Mouse (Mus musculus) layer of hippocampus, postnatal 36 days (tissue): ENCODE measurements around the gene Zic5. TPM values are rescaled to one million over a fixed set of nuclear protein-coding genes. Genes with fewer than 3 reads are reported as not detected.

Source experiments
- DNase-seq, 2 experiments: peaks; one replicate each; pipeline ENCODE4 v3.0.0; 2022
- total RNA-seq, 2 experiments: library from RNA; stranded (reverse); gene quantifications; 2 replicates each; pipeline ENCODE4 v1.2.3; 2021

Zic5 gene
- total RNA-seq, 2 experiments from 2014 or later, result 2.3 to 4.6 TPM

DNA sequence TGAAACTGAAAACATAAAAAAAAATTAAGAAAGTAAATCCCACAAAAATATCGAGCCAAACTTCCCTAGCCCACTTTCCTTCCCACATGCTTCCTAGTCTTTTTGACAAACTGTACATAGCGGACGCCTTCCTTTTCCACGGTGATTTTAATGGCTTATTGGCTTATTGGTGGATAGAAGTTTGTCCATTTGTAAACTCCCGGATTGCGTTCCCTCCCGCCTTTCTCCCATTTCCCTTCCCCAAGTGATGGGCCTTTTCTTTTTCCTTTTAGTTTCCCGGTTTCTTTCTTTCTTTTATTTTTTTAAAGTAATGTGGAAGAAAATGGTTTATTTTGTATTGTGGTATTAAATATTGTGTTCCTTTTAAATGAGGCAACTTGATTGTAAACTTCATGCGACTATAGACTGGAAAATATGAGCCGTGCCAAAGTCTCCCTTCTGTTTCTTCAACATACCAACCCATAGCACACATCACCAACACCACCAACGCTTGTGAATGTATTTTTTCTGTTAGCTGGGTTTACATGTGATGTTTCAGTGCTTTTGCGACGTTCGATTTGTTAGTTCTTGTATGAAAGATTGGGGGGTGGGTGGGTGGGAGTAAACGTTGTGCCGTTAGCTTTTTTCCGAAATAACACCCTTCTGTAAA is 14.1 kb upstream of the Zic5 start:
- no peak for DNase-seq

GRCm38 (mm10) chr14:122478574-122479011 is 13.1 kb upstream of the Zic5 start:
- no peak for DNase-seq

GRCm38 (mm10) chr14:122477971-122478573 is 12.6 kb upstream of the Zic5 start:
- DNase-seq, result no peak

DNA sequence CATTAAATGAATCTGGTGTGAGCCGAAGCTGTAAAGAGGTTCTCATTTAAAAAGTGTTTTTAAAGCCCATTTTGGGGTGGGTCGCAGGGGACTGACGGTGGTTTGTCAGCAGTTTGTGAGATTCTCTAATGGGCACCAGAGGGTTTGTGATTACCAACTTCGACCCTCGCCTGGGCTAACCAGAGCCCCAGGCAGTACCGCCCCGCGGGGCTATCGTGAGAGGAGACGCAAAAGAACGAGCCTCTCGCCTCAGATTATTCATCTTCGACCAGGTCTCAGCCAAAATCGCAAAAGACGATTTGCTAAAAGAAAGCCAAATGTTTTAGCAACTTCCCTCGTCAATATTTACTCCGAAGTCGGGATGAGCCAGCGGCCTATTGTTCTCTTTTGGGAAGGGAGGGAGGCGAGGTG is 11.8 kb upstream of the Zic5 start:
- no peak for DNase-seq

DNA sequence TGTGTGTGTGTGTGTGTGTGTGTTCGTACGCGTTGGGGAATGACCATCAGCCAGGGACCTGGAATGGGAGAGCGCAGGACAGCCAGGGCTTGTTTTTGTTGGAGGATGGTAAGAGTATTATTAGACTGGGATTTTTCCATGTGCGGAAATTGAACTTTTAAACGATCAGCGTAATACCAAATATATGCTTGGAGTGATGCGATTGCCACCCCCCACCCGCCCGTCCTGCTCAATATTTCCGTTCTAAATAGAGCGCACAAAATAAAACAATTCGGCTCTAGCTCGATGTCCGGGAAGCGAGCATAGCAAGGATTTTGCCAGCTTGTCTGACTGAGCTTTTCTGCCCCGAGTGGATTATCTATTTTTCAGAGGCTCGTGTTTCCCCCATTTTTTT is 11.3 kb upstream of the Zic5 start:
- DNase-seq, result no peak

DNA sequence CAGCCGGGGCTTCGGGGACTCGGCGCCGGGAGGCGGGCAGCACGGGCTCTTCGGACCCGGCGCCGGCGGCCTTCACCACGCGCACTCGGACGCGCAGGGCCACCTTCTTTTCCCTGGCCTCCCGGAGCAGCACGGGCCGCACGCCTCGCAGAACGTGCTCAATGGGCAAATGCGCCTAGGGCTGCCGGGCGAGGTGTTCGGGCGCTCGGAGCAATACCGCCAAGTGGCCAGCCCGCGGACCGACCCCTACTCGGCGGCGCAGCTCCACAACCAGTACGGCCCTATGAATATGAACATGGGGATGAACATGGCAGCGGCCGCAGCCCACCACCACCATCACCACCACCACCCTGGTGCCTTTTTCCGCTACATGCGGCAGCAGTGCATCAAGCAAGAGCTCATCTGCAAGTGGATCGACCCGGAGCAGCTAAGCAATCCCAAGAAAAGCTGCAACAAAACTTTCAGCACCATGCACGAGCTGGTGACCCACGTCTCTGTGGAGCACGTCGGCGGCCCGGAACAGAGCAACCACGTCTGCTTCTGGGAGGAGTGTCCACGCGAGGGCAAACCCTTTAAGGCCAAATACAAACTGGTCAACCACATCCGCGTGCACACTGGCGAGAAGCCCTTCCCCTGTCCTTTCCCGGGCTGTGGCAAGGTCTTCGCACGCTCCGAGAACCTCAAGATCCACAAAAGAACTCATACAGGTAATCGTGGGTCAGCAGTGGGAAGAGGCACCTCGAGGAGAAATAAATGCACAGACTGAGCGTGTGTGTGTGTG is 10.8 kb upstream of the Zic5 start:
- DNase-seq, result no peak

- no peak for DNase-seq
Measured at GRCm38 (mm10) chr14:122475557-122476040, 10.1 kb upstream of the Zic5 start.

DNA sequence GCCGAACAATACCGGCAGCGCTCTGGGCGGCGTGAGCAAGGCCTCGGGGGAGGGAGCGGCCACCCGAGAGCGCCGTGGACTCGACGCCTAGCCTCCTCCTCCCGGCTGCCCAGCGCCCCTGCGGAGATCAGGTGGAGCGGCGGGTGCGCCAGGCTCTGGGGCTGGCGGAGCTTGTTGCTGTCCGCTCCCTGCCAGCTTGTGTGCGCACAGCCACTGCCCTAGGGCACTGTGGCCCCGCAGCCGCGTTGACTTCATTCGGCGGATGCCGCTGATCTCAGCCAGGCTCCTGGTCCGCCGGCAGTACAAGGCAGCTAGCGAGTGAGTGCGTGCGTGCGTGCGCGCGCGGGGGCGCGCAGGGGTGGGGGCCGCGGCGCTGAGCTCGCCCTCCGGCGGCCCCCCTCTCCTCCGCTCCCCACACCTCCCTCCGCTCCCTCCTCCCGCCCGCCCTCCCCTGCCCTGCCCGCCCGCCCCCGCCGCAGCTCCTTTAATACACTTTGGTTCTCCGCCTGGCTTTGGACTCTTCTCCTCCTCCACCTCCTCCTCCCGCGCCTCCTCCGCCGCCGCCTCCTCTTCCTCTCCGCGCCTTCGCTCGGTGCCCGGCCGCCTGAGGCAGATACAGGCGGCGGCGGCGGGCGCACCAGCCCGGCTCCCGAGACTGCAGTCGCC is 9.5 kb upstream of the Zic5 start, which contains the start of gene Zic2:
Zic2 (plus strand) TSS at position 545 of the 666 bp plus-strand sequence.
- DNase-seq, result no peak

GRCm38 (mm10) chr14:122474041-122474890 is 8.8 kb upstream of the Zic5 start:
- no peak for DNase-seq

- DNase-seq, result no peak
Measured at GRCm38 (mm10) chr14:122473211-122473751, 7.8 kb upstream of the Zic5 start.

DNA sequence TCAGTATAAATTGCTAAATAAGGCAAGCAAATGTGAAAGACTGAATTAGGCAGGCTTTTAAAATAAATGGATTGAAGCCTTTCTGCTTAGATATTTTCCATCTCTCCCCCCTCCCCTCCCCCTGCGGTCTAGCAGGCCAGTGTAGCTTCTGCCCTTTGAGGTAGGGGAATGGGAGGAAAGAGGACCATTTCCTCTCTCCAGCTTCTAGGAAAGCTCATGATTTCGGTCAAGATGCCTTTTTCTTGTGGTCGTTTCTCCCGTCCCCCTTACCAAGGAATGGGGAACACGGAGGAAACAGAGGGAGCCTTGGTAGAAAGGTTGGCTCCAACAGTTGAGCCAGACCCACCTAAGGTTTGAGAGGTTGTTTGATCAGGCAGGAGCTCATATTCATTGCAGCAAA is 7.2 kb upstream of the Zic5 start:
- no peak for DNase-seq

DNA sequence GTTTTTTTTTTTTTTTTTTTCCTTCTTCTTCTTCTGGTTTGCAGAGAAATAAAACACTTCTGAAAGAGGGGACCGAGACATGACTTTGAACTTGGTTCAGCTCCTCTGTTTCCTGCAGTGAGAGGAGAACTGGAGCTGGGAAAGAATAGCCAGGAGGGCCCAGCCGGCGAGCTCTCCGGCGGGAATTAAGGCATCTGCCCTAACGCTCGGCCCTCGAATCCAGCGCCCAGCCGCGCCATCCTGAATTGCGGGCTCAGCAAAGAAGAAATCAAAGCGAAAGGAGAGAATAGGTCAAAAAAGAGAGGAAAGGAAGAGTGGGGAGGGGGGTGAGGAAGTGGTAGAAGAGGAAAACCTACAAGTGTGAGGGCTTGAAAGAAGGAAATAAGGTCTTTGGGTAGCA is 6.7 kb upstream of the Zic5 start:
- DNase-seq, result no peak

DNA sequence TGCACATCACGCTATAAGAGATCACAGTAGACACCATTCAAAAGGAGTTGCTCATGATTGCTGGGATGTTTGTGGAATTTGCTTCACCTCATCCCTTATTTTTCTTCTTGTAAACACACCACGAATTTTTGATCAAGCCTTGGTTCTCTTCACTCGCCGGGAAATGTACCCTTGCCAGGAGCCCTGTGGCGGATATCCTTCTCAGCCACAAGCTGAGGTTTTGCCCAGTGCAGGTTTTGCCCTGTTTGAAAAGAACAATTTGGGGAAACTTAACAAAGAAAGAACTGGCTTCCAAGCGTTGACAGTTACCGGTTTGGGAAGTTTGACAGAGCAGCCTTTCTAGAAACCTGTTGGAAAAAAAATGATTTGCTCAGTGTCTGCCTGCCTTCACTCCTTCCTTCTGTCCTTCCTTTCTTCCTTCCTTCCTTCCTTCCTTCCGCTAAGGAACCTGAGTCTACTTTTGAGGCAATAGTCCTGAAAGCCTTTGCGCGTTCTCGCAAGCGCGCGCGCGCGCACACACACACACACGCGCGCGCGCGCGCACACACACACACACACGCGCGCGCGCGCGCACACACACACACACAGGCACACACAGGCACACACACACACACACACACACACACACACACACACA is 6.1 kb upstream of the Zic5 start:
- no peak for DNase-seq

DNA sequence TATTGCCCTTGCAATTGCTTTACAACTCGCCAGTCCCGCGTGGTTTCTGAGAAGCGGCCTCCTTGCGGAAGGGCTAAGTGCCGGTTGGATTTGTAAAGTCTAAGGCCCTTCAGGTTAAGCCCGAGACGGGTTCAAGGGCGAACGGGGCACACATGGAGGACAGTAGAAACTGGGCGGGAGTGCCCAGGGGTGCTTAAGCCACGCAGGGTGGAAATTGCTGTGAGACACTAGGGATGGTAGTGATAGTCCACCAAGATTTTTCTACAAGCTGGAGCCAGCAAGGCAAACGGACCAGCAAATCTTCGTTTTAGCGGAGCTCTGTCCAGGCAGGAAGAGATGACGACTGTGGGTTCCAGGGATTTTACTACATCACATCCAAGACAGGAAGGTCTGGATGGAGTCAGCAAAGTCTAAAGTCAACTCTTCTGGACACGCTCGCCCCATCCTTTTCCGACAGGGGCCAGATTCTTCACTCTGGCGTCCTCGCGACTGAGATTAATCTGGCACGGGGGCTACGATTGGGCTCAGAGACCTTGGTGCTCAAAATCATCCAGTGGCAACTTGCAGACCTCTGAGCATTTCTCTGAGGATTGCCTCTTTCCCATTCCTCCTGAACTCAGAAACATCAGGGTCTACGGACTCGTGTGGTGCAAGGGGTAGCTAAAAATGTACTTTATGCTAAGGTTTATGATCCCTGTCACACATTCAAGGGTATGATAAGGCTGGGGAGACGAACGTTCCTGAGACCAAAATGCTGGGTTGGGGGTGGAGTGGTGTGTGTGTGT is 3.7 kb upstream of the Zic5 start:
- no peak for DNase-seq

DNA sequence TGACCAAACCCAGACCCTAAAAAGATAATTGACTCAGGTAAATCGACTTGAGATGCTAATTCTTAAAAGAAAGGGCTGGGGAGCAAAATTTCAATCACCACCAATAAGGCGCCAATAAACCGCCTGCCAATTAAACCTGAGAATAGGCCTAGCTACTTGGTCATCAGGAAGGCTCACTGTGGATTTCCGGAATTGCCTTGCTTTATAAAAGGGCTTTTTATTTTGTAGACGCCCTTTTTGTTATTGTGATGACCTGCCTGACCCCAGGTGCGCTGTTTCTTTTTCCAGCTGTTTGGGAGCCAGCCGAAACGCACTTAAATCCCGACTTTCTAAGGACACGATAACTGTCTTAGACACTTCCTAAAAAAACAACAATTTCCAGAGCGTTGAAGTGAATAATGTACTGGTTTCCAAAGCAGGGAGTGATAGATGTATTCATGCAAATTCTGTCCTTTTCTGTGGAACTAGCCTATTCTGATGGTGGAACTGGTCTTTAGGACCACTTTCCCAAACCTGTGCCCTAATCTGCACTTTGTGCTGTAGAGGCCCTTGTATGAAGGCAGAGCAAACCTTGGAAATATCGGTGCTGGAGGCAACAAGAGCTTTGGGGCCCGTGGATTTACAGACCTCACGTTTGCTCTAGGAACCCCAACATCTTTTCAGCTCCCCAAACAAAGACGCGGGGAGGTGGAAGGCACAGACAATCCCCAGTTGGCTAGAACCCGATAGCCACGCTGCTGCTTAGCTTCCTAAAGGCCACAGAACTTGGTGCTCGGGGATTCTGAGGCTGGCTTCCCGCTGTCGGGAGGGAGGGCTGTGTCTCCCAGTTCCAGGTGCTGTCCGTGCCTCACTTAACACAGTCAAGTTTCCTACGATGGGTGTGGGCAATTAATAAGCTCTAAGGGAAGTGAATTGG is 2.7 kb upstream of the Zic5 start:
- no peak for DNase-seq

DNA sequence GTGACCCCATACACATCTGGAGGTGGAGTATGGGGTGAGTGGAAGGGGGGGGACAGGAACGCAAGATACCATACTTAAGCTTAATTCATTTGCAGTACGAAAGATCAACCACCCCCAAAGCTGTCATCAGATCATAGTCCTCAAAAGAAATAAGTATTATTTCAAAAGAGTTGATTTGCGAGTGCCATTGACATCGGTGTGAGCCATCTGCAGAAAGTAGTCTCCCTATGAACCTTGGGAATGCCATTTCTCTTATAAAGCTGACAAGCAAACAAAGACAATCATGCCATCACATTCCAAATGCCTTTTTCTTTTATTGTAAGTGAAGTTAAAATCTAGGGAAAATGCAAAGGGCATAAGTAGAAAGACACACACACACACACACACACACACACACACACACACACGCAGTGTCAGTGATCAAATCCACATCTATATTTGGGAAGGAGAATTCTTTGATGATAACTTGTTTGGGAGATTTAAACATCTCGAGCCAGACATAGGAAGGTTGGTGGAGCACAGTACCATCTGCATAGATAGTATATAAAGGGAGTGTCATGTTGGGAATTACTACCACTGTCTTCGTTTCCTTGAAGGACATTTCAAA is 1.4 kb upstream of the Zic5 start:
- DNase-seq, result no peak

- DNase-seq, result no peak
Measured at GRCm38 (mm10) chr14:122465931-122466490, 534 bp upstream of the Zic5 start.

- no peak for DNase-seq
Measured at GRCm38 (mm10) chr14:122464351-122464762, 1.1 kb downstream of the Zic5 start.
